Mouse (Mus musculus) heart, adult 11 months (tissue): ENCODE measurements at regions not wholly inside any gene's neighbourhood (a gene's known extent, or its start where the extent isn't known, plus 50 kb on each side); places are given as distances from the start of the nearest gene placed in this dataset.
A peak's percentile ranks its signal among the peaks of the same experiment; 100 is the strongest.
"Not testable (repeated sequence)": the region's sequence is repeated elsewhere in the genome, so short reads cannot be mapped to it uniquely, and the experiment has no call there.

Experiments used
- DNase-seq: peaks from one replicate; pipeline ENCODE4 v3.0.0; 2022

- not testable (repeated sequence) for DNase-seq
These were observed 60.1 kb downstream of the Dynlt1b start for GRCm38 (mm10) chr17:6489926-6490564.

DNA sequence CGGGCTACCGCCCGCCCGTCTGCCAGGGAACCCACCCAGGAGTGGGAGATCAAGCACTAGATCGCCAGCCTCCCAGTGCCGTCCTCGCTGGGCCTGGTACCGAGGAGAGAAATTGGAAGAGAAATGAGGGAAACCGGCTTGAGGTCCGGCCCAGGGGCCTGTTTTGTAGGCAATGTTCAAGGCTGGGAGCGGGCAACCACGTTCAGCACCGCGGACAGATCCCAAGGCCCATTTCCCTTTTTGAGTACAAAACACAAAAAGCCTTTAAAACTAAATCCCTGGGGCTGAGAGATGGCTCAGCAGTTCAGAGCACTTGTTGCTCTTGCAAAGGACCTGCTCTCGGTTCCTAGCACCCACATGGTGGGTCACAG, 60.6 kb downstream of the Dynlt1b start:
- DNase-seq, result not testable (repeated sequence)

GRCm38 (mm10) chr17:6492501-6492900, 62.6 kb downstream of the Dynlt1b start:
- peak; percentile 87 for DNase-seq

DNA sequence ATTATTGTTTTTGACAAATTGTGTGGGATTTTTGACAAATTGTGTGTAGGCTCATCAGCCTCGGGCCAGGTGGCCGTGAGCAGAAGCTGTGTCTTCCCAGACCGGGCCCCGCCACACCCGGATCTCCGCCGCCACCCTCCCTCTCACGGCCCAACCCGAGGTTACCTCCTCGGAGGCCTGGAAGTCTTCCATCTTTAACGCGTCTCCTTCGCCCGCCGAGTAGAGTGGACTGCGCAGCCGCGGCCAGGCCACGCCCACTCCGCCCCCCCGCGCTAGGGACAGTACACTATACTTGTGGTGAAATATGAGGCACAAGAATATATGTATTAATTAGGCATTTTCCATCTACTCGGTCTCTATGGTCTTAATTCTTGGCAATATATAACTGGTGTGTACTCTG, 63.0 kb downstream of the Dynlt1b start:
- DNase-seq, result peak; percentile 98

DNA sequence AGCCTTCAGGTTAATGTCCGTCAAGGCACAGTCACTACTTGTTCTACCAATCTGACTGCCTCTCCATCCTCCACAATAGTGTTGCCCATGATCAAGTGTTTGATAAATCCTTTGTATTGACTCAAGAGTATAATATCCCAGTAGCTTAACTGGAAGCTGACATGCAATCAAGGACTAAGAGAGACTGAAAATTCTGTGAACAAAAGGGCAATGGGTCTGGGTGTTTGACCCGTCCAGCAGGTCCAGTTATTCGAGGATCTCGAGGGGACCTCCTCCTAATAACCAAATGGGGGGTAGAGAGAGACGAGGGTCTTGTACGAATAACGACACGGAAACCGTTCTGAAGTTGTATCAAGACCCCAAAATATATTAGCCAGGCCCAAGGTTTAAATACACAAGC, 66.6 kb downstream of the Dynlt1b start:
- peak; percentile 78 for DNase-seq

DNA sequence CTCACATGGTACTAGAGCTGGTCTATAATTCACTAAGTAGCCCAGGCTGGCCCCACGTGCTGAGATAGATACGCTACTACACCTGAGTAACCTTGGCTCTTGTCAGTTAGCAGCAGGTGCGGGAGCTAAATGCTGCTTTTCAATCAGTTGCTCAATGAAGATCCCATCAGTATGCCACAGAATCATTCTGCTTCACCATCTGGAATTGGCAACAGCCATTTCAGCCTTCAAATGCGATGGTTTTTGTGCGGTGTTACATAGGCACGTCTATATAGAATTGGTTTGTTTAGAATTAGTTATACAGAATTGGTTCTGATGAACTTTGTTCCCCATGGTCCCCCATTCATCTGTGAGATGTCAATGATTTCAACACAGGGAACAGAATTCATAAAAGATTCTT, 72.8 kb downstream of the Dynlt1b start:
- DNase-seq, result not testable (repeated sequence)

DNA sequence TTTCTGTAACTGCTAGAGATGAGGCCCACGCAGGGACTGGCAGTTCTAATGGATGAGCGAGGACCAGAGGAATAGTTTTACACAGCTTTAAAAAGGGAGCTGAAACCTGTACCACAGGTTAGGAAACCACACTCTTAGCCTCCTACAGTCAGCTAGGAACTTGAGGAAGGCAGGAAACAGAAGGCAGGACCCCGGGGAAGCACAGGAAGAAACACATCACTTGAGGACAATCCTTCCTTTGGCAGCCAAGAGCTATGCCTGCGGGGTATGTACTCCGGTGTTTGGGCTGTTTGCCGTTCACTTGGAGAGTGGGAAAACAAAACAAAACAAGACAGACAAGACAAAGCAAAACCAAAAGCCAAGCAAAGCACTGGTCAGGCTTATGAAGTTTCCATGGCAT, 76.0 kb downstream of the Dynlt1b start:
- DNase-seq, result not testable (repeated sequence)

DNA sequence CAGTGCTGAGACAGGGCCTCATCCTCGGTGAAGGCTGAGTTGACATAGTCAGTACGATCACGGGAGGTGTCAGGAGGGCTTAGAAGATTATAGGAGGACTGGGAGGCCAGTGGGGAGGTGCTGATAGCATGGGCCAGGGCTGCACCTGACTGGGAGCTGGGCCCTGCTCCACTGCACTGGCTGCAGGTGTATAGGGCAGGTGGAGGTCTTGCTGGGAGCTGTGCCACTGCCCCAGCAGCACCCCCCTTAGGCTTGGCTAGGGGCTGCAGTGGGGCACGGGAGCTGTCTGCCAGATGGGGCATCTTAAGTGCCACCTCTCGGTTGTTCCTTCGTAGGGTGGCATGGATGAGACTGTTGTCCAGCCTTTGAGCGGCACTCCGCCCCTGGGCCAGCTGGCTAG, 85.2 kb downstream of the Dynlt1b start:
- not testable (repeated sequence) for DNase-seq

- not testable (repeated sequence) for DNase-seq
These were observed 82.4 kb upstream of the Dynlt1c start for GRCm38 (mm10) chr17:6519107-6519506.

DNA sequence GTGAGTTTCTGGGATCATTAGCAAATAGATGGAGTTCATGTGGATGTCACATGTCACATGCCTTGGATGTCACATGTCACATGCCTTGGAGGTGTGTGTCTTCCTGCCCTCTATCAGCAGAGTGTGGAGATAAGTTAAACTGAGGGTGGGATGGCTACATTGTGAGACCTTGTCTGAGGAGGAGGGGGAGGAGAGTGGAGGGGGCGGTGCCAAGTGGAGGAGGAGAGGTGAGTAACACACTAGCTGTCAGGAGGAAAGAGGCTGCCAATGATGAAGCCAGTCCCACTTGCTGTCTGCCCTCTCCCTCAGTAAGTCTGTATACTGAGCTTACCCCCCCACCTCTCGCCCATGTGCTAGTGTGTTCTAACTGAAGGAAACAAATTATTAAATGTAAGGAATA, 81.5 kb upstream of the Dynlt1c start:
- DNase-seq, result not testable (repeated sequence)

- not testable (repeated sequence) for DNase-seq
These were observed 80.7 kb upstream of the Dynlt1c start for GRCm38 (mm10) chr17:6520751-6521150.

DNA sequence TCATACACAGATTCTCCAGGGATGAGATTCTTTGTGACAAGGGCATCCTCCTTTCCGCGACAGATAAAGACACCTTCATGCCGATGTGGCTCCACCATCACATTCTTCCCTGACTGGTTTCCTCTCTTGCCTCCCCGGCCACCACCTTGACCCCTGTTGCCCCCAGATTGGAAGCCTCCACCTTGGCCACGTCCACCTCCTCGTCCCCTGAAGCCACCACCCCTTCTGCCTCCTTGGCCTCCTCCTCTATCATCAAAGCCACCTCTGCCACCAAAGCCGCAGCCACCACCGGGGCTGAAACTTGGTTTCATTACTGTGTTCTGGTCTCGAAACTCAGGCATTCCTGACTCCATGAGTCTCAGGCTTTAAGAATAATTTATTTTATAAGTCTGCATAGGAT, 79.3 kb upstream of the Dynlt1c start:
- DNase-seq, result peak; percentile 80

DNA sequence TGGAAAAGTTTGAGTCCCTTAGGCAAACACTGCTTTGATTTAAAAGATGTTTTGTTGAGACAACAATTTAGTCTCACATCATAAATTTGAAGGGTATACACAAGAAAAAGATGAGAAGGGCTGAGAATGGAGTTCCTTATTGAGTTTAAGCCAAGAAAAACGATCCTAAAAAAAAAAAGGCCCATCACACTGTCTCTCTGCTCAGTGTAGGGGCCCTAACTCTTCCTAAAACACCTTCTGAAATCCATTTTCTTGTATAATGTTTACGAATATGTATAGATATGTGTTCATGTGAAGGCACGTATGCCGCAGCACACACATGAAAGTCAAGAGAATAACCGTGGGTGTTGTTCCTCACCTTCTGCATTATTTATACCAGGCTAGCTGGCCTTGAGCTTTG, 62.7 kb upstream of the Dynlt1c start:
- DNase-seq, result not testable (repeated sequence)

- DNase-seq, result not testable (repeated sequence)
These were observed 54.3 kb upstream of the Dynlt1c start for GRCm38 (mm10) chr17:6547064-6547760.

GRCm38 (mm10) chr17:6547937-6548336, 53.5 kb upstream of the Dynlt1c start:
- not testable (repeated sequence) for DNase-seq
